Mouse (Mus musculus): ENCODE data around the gene Alad. TPM values are rescaled to one million over a fixed set of nuclear protein-coding genes. Genes with fewer than 3 reads are reported as not detected.

Alad gene
- polyA plus RNA-seq, 1 experiment from 2014 or later, result 161 TPM

DNA sequence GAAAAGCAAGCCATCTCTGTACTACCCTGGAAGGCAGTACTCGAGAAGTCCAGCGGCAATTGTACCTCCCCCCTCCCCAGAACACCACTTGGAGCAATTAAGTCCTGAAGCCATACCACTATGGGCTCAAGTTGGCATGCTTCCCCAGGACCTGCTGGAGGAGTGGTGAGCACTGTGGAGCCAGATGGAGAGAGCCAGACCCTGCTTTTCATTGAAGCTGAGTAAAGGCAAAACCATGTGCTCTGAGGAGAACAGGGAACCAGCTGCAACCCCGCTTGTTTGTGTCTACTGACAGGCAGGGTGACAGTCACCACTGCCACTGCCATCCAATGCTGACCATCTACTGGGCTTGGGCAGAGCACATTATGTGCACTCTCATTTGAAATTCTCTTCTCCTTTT lies 22.1 kb upstream of the Alad start:
- Histone ChIP-seq H3K4me2 (replicated peaks; ENCODE audit: low read depth) (no peak overlapping the region), H3K36me3 (ENCODE audit: control insufficient read depth, insufficient read depth, low read length) (no peaks in the 10 kb centered on the region), H3K4me3 (ENCODE audit: low read depth, low read length) (no peak overlapping the region), H3K4me1 (replicated peaks; ENCODE audit: control insufficient read depth, insufficient read depth) (no peaks in the 10 kb centered on the region), H3K9ac (ENCODE audit: low read length) (no peak overlapping the region), H3K9me3 (ENCODE audit: control insufficient read depth, low read length) (no peaks in the 10 kb centered on the region), H3K27ac (replicated peaks) (no peak overlapping the region), H3K27me3 (ENCODE audit: control insufficient read depth, insufficient read depth, low read length) (no peaks in the 10 kb centered on the region)
- 68% methylated on average over 3 of the region's 3 CpGs for WGBS
- no peak for ATAC-seq (ENCODE audit: low FRiP score, low TSS enrichment)
- no peak for DNase-seq (ENCODE audit: low spot score)
- TF ChIP-seq EP300 (optimal IDR thresholded peaks at IDR 0.05), result no peak
- no peak for TF ChIP-seq CTCF (IDR thresholded peaks at IDR 0.05; ENCODE audit: low read depth)

GRCm38 (mm10) chr4:62533729-62534128 lies 14.0 kb upstream of the Alad start:
- Histone ChIP-seq H3K27ac (replicated peaks) (no peak overlapping the region), H3K9ac (ENCODE audit: low read length) (no peak overlapping the region), H3K4me1 (replicated peaks; ENCODE audit: control insufficient read depth, insufficient read depth) (no peaks in the 10 kb centered on the region), H3K4me3 (ENCODE audit: low read depth, low read length) (no peak overlapping the region), H3K36me3 (ENCODE audit: control insufficient read depth, insufficient read depth, low read length) (no peaks in the 10 kb centered on the region), H3K27me3 (ENCODE audit: control insufficient read depth, insufficient read depth, low read length) (no peaks in the 10 kb centered on the region), H3K4me2 (replicated peaks; ENCODE audit: low read depth) (no peak overlapping the region), H3K9me3 (ENCODE audit: control insufficient read depth, low read length) (no peaks in the 10 kb centered on the region)
- 67% methylated on average over 6 of the region's 6 CpGs for WGBS
- ATAC-seq (ENCODE audit: low FRiP score, low TSS enrichment), result no peak
- DNase-seq (ENCODE audit: low spot score), result no peak
- TF ChIP-seq EP300 (optimal IDR thresholded peaks at IDR 0.05) (no peak), CTCF (IDR thresholded peaks at IDR 0.05; ENCODE audit: low read depth) (no peak)

GRCm38 (mm10) chr4:62527655-62528054 lies 7.9 kb upstream of the Alad start:
- no peak overlapping the region for H3K9ac ChIP-seq (ENCODE audit: low read length)
- no peaks in the 10 kb centered on the region for H3K36me3 ChIP-seq (ENCODE audit: control insufficient read depth, insufficient read depth, low read length)
- H3K4me2 ChIP-seq (replicated peaks; ENCODE audit: low read depth), result no peak overlapping the region
- DNase-seq (ENCODE audit: low spot score), result no peak
- no peak overlapping the region for H3K4me3 ChIP-seq (ENCODE audit: low read depth, low read length)
- no peaks in the 10 kb centered on the region for H3K27me3 ChIP-seq (ENCODE audit: control insufficient read depth, insufficient read depth, low read length)
- ATAC-seq (ENCODE audit: low FRiP score, low TSS enrichment), result no peak
- no peak overlapping the region for H3K27ac ChIP-seq (replicated peaks)
- H3K9me3 ChIP-seq (ENCODE audit: control insufficient read depth, low read length), result no peaks in the 10 kb centered on the region
- 85% methylated on average over 4 of the region's 4 CpGs for WGBS
- no peak for TF ChIP-seq CTCF (IDR thresholded peaks at IDR 0.05; ENCODE audit: low read depth)
- TF ChIP-seq EP300 (optimal IDR thresholded peaks at IDR 0.05), result no peak
- peaks cover 2% of the 10 kb centered on the region; the same call in 1 of the 2 replicates for H3K4me1 ChIP-seq (replicated peaks; ENCODE audit: control insufficient read depth, insufficient read depth)

DNA sequence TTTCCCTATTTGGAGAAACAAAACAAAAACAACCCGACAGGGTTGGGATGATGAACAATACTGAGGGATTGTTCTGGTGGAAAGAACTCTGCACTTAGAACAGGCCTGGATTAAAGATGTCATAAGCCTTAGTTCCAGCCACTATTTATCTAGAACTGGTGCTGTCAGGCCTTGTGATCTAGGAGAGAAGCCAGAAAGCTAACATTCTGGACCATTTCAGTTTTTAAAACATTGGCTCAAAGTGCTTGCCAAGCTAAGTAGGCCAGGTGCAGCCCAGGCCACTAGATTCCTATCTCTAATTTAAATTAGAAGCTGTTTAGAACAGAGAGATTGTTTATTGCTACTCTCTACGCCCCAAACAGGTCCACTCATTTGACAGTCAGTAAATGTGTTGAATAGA lies 6.5 kb upstream of the Alad start:
- DNase-seq (ENCODE audit: low spot score) (no peak), ATAC-seq (ENCODE audit: low FRiP score, low TSS enrichment) (no peak)
- H3K27me3 ChIP-seq (ENCODE audit: control insufficient read depth, insufficient read depth, low read length), result no peaks in the 10 kb centered on the region
- 61% methylated on average over 2 of the region's 2 CpGs for WGBS
- no peak overlapping the region for H3K27ac ChIP-seq (replicated peaks)
- H3K36me3 ChIP-seq (ENCODE audit: control insufficient read depth, insufficient read depth, low read length), result peaks cover 3% of the 10 kb centered on the region; the same call in 1 of the 2 replicates
- H3K9ac ChIP-seq (ENCODE audit: low read length), result no peak overlapping the region
- no peaks in the 10 kb centered on the region for H3K9me3 ChIP-seq (ENCODE audit: control insufficient read depth, low read length)
- H3K4me1 ChIP-seq (replicated peaks; ENCODE audit: control insufficient read depth, insufficient read depth), result peaks cover 2% of the 10 kb centered on the region; the same call in 1 of the 2 replicates
- no peak overlapping the region for H3K4me3 ChIP-seq (ENCODE audit: low read depth, low read length)
- H3K4me2 ChIP-seq (replicated peaks; ENCODE audit: low read depth), result no peak overlapping the region
- no peak for TF ChIP-seq EP300 (optimal IDR thresholded peaks at IDR 0.05)
- no peak for TF ChIP-seq CTCF (IDR thresholded peaks at IDR 0.05; ENCODE audit: low read depth)

GRCm38 (mm10) chr4:62525489-62525811 lies 5.7 kb upstream of the Alad start:
- H3K27me3 ChIP-seq (ENCODE audit: control insufficient read depth, insufficient read depth, low read length), result no peaks in the 10 kb centered on the region
- TF ChIP-seq EP300 (optimal IDR thresholded peaks at IDR 0.05), result no peak
- TF ChIP-seq CTCF (IDR thresholded peaks at IDR 0.05; ENCODE audit: low read depth), result no peak
- H3K36me3 ChIP-seq (ENCODE audit: control insufficient read depth, insufficient read depth, low read length), result peaks cover 3% of the 10 kb centered on the region; the same call in 1 of the 2 replicates
- H3K4me2 ChIP-seq (replicated peaks; ENCODE audit: low read depth), result peak overlapping the region; percentile 47
- H3K4me1 ChIP-seq (replicated peaks; ENCODE audit: control insufficient read depth, insufficient read depth), result peaks cover 2% of the 10 kb centered on the region; the same call in 1 of the 2 replicates
- H3K4me3 ChIP-seq (ENCODE audit: low read depth, low read length), result peak overlapping the region; percentile 72
- no peak overlapping the region for H3K9ac ChIP-seq (ENCODE audit: low read length)
- no peak overlapping the region for H3K27ac ChIP-seq (replicated peaks)
- ATAC-seq (ENCODE audit: low FRiP score, low TSS enrichment) (no peak), DNase-seq (ENCODE audit: low spot score) (no peak)
- H3K9me3 ChIP-seq (ENCODE audit: control insufficient read depth, low read length), result no peaks in the 10 kb centered on the region
- 2% methylated on average over 10 of the region's 10 CpGs for WGBS

- H3K4me1 ChIP-seq (replicated peaks; ENCODE audit: control insufficient read depth, insufficient read depth), result peaks cover 2% of the 10 kb centered on the region; the same call in 1 of the 2 replicates
- H3K36me3 ChIP-seq (ENCODE audit: control insufficient read depth, insufficient read depth, low read length), result peaks cover 3% of the 10 kb centered on the region; the same call in 1 of the 2 replicates
- no peaks in the 10 kb centered on the region for H3K27me3 ChIP-seq (ENCODE audit: control insufficient read depth, insufficient read depth, low read length)
- H3K27ac ChIP-seq (replicated peaks), result peak within 1 kb of the TSS; percentile 93
- H3K9ac ChIP-seq (ENCODE audit: low read length), result peak within 1 kb of the TSS; percentile 93
- ATAC-seq (ENCODE audit: low FRiP score, low TSS enrichment) (peak; percentile 97), DNase-seq (ENCODE audit: low spot score) (peak; percentile 97)
- TF ChIP-seq CTCF (IDR thresholded peaks at IDR 0.05; ENCODE audit: low read depth) (no peak), EP300 (optimal IDR thresholded peaks at IDR 0.05) (peak; percentile 92)
- H3K4me2 ChIP-seq (replicated peaks; ENCODE audit: low read depth), result peak within 1 kb of the TSS; percentile 84
- WGBS, result under 1% methylated on average over 53 of the region's 59 CpGs
- H3K9me3 ChIP-seq (ENCODE audit: control insufficient read depth, low read length), result no peaks in the 10 kb centered on the region
- peak within 1 kb of the TSS; percentile 72 for H3K4me3 ChIP-seq (ENCODE audit: low read depth, low read length)
Observed at GRCm38 (mm10) chr4:62524651-62525488, 5.2 kb upstream of the Alad start, which contains the start of the genes Pole3 and 4933430I17Rik. Gene Pole3 (minus strand): TSS chr4:62525068. Gene 4933430I17Rik (plus strand): TSS chr4:62525369.

Measured in stomach, postnatal 0 days (tissue).